Mouse (Mus musculus): ENCODE measurements around the gene Slc26a9.

DNA sequence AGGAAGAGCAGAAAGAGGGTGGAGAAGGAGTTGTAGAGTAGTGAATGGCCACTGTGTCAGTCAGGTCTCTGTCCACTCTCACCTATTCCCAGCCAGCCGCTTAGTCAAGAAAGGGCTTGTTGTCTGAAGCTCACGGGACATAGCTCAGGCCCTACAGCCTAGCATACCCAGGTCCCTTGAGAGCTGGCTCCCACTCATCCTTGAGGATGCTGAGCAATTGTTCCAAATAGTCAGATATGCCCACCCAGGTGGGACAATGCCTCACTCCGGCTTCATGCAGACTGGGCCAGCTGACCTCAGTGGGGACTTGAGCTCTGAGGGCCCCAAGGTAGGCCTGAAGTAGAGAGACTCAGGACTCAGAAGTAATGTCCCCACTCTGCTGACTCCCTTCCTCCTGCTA is 60.3 kb downstream of the Slc26a9 start:
- no peak for TF ChIP-seq POLR2A (IDR thresholded peaks at IDR 0.05; ENCODE audit: insufficient read depth, low read depth, low read length)
- TF ChIP-seq CTCF (IDR thresholded peaks at IDR 0.05), result no peak
- TF ChIP-seq EP300 (IDR thresholded peaks at IDR 0.05; ENCODE audit: insufficient read depth, low read depth, low read length), result no peak
